Mouse (Mus musculus) bone marrow, adult 2 months (tissue): ENCODE results near the gene Cirbp. TPM values are rescaled to one million over a fixed set of nuclear protein-coding genes. Genes with fewer than 3 reads are reported as not detected.

Experiments used
- H3K27ac ChIP-seq: fragments of 200-500 bp; 2 replicates; pipeline ENCODE4 v1.5.1; 2012; ENCODE audit warnings: low read depth, mild to moderate bottlenecking, control low read depth, inconsistent platforms, low read length; ENCODE audit not compliant: control insufficient read depth, poor library complexity, insufficient read depth
- H3K4me1 ChIP-seq: fragments of 200-500 bp; 2 replicates; pipeline ENCODE4 v1.6.1; 2011; ENCODE audit warnings: low read length; ENCODE audit not compliant: control insufficient read depth, insufficient read depth
- H3K4me3 ChIP-seq: fragments of 200-500 bp; replicated peaks from 2 replicates; pipeline ENCODE3; 2011; ENCODE audit warnings: mild to moderate bottlenecking, low read depth, low read length, control low read depth; ENCODE audit not compliant: control insufficient read depth
- CTCF ChIP-seq: fragments of 200-500 bp; IDR thresholded peaks from 2 replicates; pipeline ENCODE4 v1.5.1; 2011; ENCODE audit warnings: low read length, control low read depth; ENCODE audit not compliant: control insufficient read depth, insufficient read depth
- POLR2A ChIP-seq: fragments of 200-500 bp; IDR thresholded peaks from 2 replicates; pipeline ENCODE4 v1.6.1; 2011; ENCODE audit warnings: low read depth, mild to moderate bottlenecking, control low read depth, low read length, borderline replicate concordance; ENCODE audit not compliant: control insufficient read depth
- WGBS: fragments of 180-500 bp; shearing (Covaris S2); methylation state at CpG from one replicate; pipeline ENCODE4 v1.1.7; 2018; 5-methylcytosine and 5-hydroxymethylcytosine counted together
- polyA plus RNA-seq: library from polyadenylated mRNA; stranded (reverse); fragments of >200 nt; gene quantifications from 2 replicates; pipeline ENCODE4 v1.2.4, GENCODE M21; 2011; ENCODE audit warnings: low replicate concordance; ENCODE audit not compliant: missing spikeins, insufficient read depth, insufficient read length

The Cirbp gene
- polyA plus RNA-seq, 1 experiment = 277 TPM

- Histone ChIP-seq H3K4me3 (no peak overlapping the region), H3K27ac (no peak overlapping the region), H3K4me1 (peaks cover 12% of the 10 kb centered on the region)
- TF ChIP-seq POLR2A (no peak), CTCF (no peak)
- 91% methylated on average over 8 of the region's 8 CpGs for WGBS
Observed at GRCm38 (mm10) chr10:80127920-80128319, 37.9 kb upstream of the Cirbp start.

GRCm38 (mm10) chr10:80129846-80130245 is 35.9 kb upstream of the Cirbp start:
- no peak overlapping the region for H3K27ac ChIP-seq
- 93% methylated on average over 9 of the region's 9 CpGs for WGBS
- H3K4me1 ChIP-seq = peaks cover 3% of the 10 kb centered on the region
- no peak overlapping the region for H3K4me3 ChIP-seq
- TF ChIP-seq POLR2A = no peak
- TF ChIP-seq CTCF = no peak

- TF ChIP-seq CTCF (no peak), POLR2A (no peak)
- H3K4me3 ChIP-seq = no peak overlapping the region
- H3K27ac ChIP-seq = no peak overlapping the region; the same call in 1 of the 2 replicates
- H3K4me1 ChIP-seq = peaks cover 3% of the 10 kb centered on the region; the same call in 1 of the 2 replicates
- 89% methylated on average over 18 of the region's 18 CpGs for WGBS
Observed at GRCm38 (mm10) chr10:80130403-80131031, 35.3 kb upstream of the Cirbp start.

GRCm38 (mm10) chr10:80131316-80131951 is 34.4 kb upstream of the Cirbp start:
- peak overlapping the region; percentile 14 for H3K4me3 ChIP-seq
- TF ChIP-seq POLR2A (no peak), CTCF (0 out of 2 replicates have a peak, but pooled peaks have one; percentile 2)
- WGBS = 79% methylated on average over 55 of the region's 55 CpGs
- peaks cover 3% of the 10 kb centered on the region; the same call in 1 of the 2 replicates for H3K4me1 ChIP-seq
- H3K27ac ChIP-seq = 0 out of 2 replicates have a peak overlapping the region, but pooled peaks have one; percentile 7

GRCm38 (mm10) chr10:80131952-80132350 is 33.8 kb upstream of the Cirbp start:
- H3K4me3 ChIP-seq = no peak overlapping the region
- 80% methylated on average over 27 of the region's 27 CpGs for WGBS
- TF ChIP-seq POLR2A (0 out of 2 replicates have a peak, but pooled peaks have one; percentile 11), CTCF (no peak)
- no peak overlapping the region for H3K27ac ChIP-seq
- H3K4me1 ChIP-seq = peaks cover 3% of the 10 kb centered on the region; the same call in 1 of the 2 replicates

- 35% methylated on average over 8 of the region's 8 CpGs for WGBS
- no peak for TF ChIP-seq CTCF
- TF ChIP-seq POLR2A = no peak
- Histone ChIP-seq H3K4me3 (no peak overlapping the region), H3K4me1 (peaks cover 4% of the 10 kb centered on the region; the same call in 1 of the 2 replicates), H3K27ac (peak overlapping the region; percentile 1; the same call in 1 of the 2 replicates)
Observed at GRCm38 (mm10) chr10:80133226-80133849, 32.4 kb upstream of the Cirbp start.

- Histone ChIP-seq H3K4me1 (peaks cover 7% of the 10 kb centered on the region; the same call in 1 of the 2 replicates), H3K27ac (no peak overlapping the region), H3K4me3 (no peak overlapping the region)
- WGBS = 82% methylated on average over 9 of the region's 9 CpGs
- no peak for TF ChIP-seq POLR2A
- TF ChIP-seq CTCF = no peak
Observed at GRCm38 (mm10) chr10:80134421-80134820, 31.4 kb upstream of the Cirbp start.

- Histone ChIP-seq H3K4me1 (peaks cover 7% of the 10 kb centered on the region; the same call in 1 of the 2 replicates), H3K27ac (no peak overlapping the region), H3K4me3 (no peak overlapping the region)
- WGBS = 91% methylated on average over 10 of the region's 10 CpGs
- TF ChIP-seq CTCF (no peak), POLR2A (no peak)
Observed at GRCm38 (mm10) chr10:80135161-80135560, 30.6 kb upstream of the Cirbp start.
